Mouse (Mus musculus): ENCODE measurements around the gene Atxn1. TPM values are rescaled to one million over a fixed set of nuclear protein-coding genes. Genes with fewer than 3 reads are reported as not detected.

The Atxn1 gene
- polyA plus RNA-seq, 1 experiment: 23.0 TPM

GRCm38 (mm10) chr13:45590898-45591297 is 373.9 kb downstream of the Atxn1 start:
- TF ChIP-seq CTCF (IDR thresholded peaks at IDR 0.05; ENCODE audit: low read depth, low read length): no peak
- TF ChIP-seq POLR2A (IDR thresholded peaks at IDR 0.05; ENCODE audit: borderline replicate concordance, low read depth, low read length): no peak
- Histone ChIP-seq H3K4me1 (ENCODE audit: control insufficient read depth, insufficient read depth, low read length) (peaks cover 4% of the 10 kb centered on the region; the same call in 1 of the 2 replicates), H3K27ac (ENCODE audit: insufficient read depth, low read depth, low read length) (no peak overlapping the region), H3K4me3 (ENCODE audit: insufficient read depth, low read length) (no peak overlapping the region)

- H3K4me3 ChIP-seq (ENCODE audit: insufficient read depth, low read length): no peak overlapping the region
- H3K27ac ChIP-seq (ENCODE audit: insufficient read depth, low read depth, low read length): no peak overlapping the region
- TF ChIP-seq POLR2A (IDR thresholded peaks at IDR 0.05; ENCODE audit: borderline replicate concordance, low read depth, low read length): no peak
- TF ChIP-seq CTCF (IDR thresholded peaks at IDR 0.05; ENCODE audit: low read depth, low read length): no peak
- H3K4me1 ChIP-seq (ENCODE audit: control insufficient read depth, insufficient read depth, low read length): no peaks in the 10 kb centered on the region
Observed at GRCm38 (mm10) chr13:45583061-45583460, 381.7 kb downstream of the Atxn1 start.

- Histone ChIP-seq H3K27ac (ENCODE audit: insufficient read depth, low read depth, low read length) (no peak overlapping the region), H3K4me3 (ENCODE audit: insufficient read depth, low read length) (no peak overlapping the region), H3K4me1 (ENCODE audit: control insufficient read depth, insufficient read depth, low read length) (no peaks in the 10 kb centered on the region)
- no peak for TF ChIP-seq CTCF (IDR thresholded peaks at IDR 0.05; ENCODE audit: low read depth, low read length)
Observed at GRCm38 (mm10) chr13:45582294-45582693, 382.5 kb downstream of the Atxn1 start.

- TF ChIP-seq CTCF (IDR thresholded peaks at IDR 0.05; ENCODE audit: low read depth, low read length) (no peak), POLR2A (IDR thresholded peaks at IDR 0.05; ENCODE audit: borderline replicate concordance, low read depth, low read length) (no peak)
- Histone ChIP-seq H3K27ac (ENCODE audit: insufficient read depth, low read depth, low read length) (no peak overlapping the region), H3K4me1 (ENCODE audit: control insufficient read depth, insufficient read depth, low read length) (no peaks in the 10 kb centered on the region), H3K4me3 (ENCODE audit: insufficient read depth, low read length) (no peak overlapping the region)
Observed at GRCm38 (mm10) chr13:45579751-45580150, 385.1 kb downstream of the Atxn1 start.

- Histone ChIP-seq H3K4me1 (ENCODE audit: control insufficient read depth, insufficient read depth, low read length) (no peaks in the 10 kb centered on the region), H3K4me3 (ENCODE audit: insufficient read depth, low read length) (no peak overlapping the region), H3K27ac (ENCODE audit: insufficient read depth, low read depth, low read length) (no peak overlapping the region)
- TF ChIP-seq CTCF (IDR thresholded peaks at IDR 0.05; ENCODE audit: low read depth, low read length) (no peak), POLR2A (IDR thresholded peaks at IDR 0.05; ENCODE audit: borderline replicate concordance, low read depth, low read length) (no peak)
Observed at GRCm38 (mm10) chr13:45577784-45578183, 387.0 kb downstream of the Atxn1 start.

- no peaks in the 10 kb centered on the region for H3K4me1 ChIP-seq (ENCODE audit: control insufficient read depth, insufficient read depth, low read length)
- no peak overlapping the region for H3K27ac ChIP-seq (ENCODE audit: insufficient read depth, low read depth, low read length)
- TF ChIP-seq POLR2A (IDR thresholded peaks at IDR 0.05; ENCODE audit: borderline replicate concordance, low read depth, low read length) (no peak), CTCF (IDR thresholded peaks at IDR 0.05; ENCODE audit: low read depth, low read length) (no peak)
- no peak overlapping the region for H3K4me3 ChIP-seq (ENCODE audit: insufficient read depth, low read length)
Observed at GRCm38 (mm10) chr13:45577366-45577765, 387.4 kb downstream of the Atxn1 start.

- Histone ChIP-seq H3K4me3 (ENCODE audit: insufficient read depth, low read length) (no peak overlapping the region), H3K27ac (ENCODE audit: insufficient read depth, low read depth, low read length) (no peak overlapping the region)
- TF ChIP-seq CTCF (IDR thresholded peaks at IDR 0.05; ENCODE audit: low read depth, low read length) (no peak), POLR2A (IDR thresholded peaks at IDR 0.05; ENCODE audit: borderline replicate concordance, low read depth, low read length) (no peak)
Observed at GRCm38 (mm10) chr13:45576185-45576584, 388.6 kb downstream of the Atxn1 start.

GRCm38 (mm10) chr13:45572768-45573167 is 392.0 kb downstream of the Atxn1 start:
- TF ChIP-seq POLR2A (IDR thresholded peaks at IDR 0.05; ENCODE audit: borderline replicate concordance, low read depth, low read length): no peak
- peak; percentile 64 for TF ChIP-seq CTCF (IDR thresholded peaks at IDR 0.05; ENCODE audit: low read depth, low read length)
- H3K4me1 ChIP-seq (ENCODE audit: control insufficient read depth, insufficient read depth, low read length): peaks cover 3% of the 10 kb centered on the region; the same call in 1 of the 2 replicates
- H3K27ac ChIP-seq (ENCODE audit: insufficient read depth, low read depth, low read length): no peak overlapping the region
- H3K4me3 ChIP-seq (ENCODE audit: insufficient read depth, low read length): no peak overlapping the region

More at GRCm38 (mm10) chr13:45576185-45576584, 388.6 kb downstream of the Atxn1 start:
- peaks cover 3% of the 10 kb centered on the region; the same call in 1 of the 2 replicates for H3K4me1 ChIP-seq (ENCODE audit: control insufficient read depth, insufficient read depth, low read length)

GRCm38 (mm10) chr13:45571795-45572262 is 393.0 kb downstream of the Atxn1 start:
- Histone ChIP-seq H3K4me1 (ENCODE audit: control insufficient read depth, insufficient read depth, low read length) (peaks cover 3% of the 10 kb centered on the region; the same call in 1 of the 2 replicates), H3K27ac (ENCODE audit: insufficient read depth, low read depth, low read length) (no peak overlapping the region), H3K4me3 (ENCODE audit: insufficient read depth, low read length) (no peak overlapping the region)
- TF ChIP-seq POLR2A (IDR thresholded peaks at IDR 0.05; ENCODE audit: borderline replicate concordance, low read depth, low read length) (no peak), CTCF (IDR thresholded peaks at IDR 0.05; ENCODE audit: low read depth, low read length) (peak; percentile 80)

GRCm38 (mm10) chr13:45569932-45570331 is 394.9 kb downstream of the Atxn1 start:
- peaks cover 3% of the 10 kb centered on the region; the same call in 1 of the 2 replicates for H3K4me1 ChIP-seq (ENCODE audit: control insufficient read depth, insufficient read depth, low read length)
- no peak for TF ChIP-seq POLR2A (IDR thresholded peaks at IDR 0.05; ENCODE audit: borderline replicate concordance, low read depth, low read length)
- TF ChIP-seq CTCF (IDR thresholded peaks at IDR 0.05; ENCODE audit: low read depth, low read length): no peak
- no peak overlapping the region for H3K4me3 ChIP-seq (ENCODE audit: insufficient read depth, low read length)
- no peak overlapping the region for H3K27ac ChIP-seq (ENCODE audit: insufficient read depth, low read depth, low read length)

GRCm38 (mm10) chr13:45564946-45565345 is 399.9 kb downstream of the Atxn1 start:
- H3K4me1 ChIP-seq (ENCODE audit: control insufficient read depth, insufficient read depth, low read length): peaks cover 30% of the 10 kb centered on the region
- H3K27ac ChIP-seq (ENCODE audit: insufficient read depth, low read depth, low read length): no peak overlapping the region
- TF ChIP-seq CTCF (IDR thresholded peaks at IDR 0.05; ENCODE audit: low read depth, low read length) (no peak), POLR2A (IDR thresholded peaks at IDR 0.05; ENCODE audit: borderline replicate concordance, low read depth, low read length) (no peak)
- no peak overlapping the region for H3K4me3 ChIP-seq (ENCODE audit: insufficient read depth, low read length)
